Mouse (Mus musculus) midbrain, embryonic 10.5 days (tissue): ENCODE measurements around the gene Pmel. TPM values are rescaled to one million over a fixed set of nuclear protein-coding genes. Genes with fewer than 3 reads are reported as not detected.
A peak's percentile ranks its signal among the peaks of the same experiment; 100 is the strongest.

Source experiments
- DNase-seq: peaks from one replicate; pipeline ENCODE4 v3.0.0-alpha.2; 2017; ENCODE audit warnings: low spot score
- H3K27ac ChIP-seq: fragments of 300-500 bp; sonication (generic); replicated peaks from 2 replicates; pipeline ENCODE4 v1.5.1; 2016; ENCODE audit warnings: mild to moderate bottlenecking
- H3K27me3 ChIP-seq: fragments of 300-500 bp; sonication (generic); 2 replicates; pipeline ENCODE4 v1.6.1; 2016; ENCODE audit warnings: low read depth, mild to moderate bottlenecking; ENCODE audit not compliant: poor library complexity, severe bottlenecking
- H3K36me3 ChIP-seq: fragments of 300-500 bp; sonication (generic); 2 replicates; pipeline ENCODE4 v1.6.1; 2016; ENCODE audit warnings: mild to moderate bottlenecking, moderate library complexity
- H3K4me1 ChIP-seq: fragments of 300-500 bp; sonication (generic); 2 replicates; pipeline ENCODE4 v1.6.1; 2016
- H3K4me3 ChIP-seq: fragments of 300-500 bp; sonication (generic); 2 replicates; pipeline ENCODE4 v1.5.1; 2016; ENCODE audit warnings: mild to moderate bottlenecking, moderate library complexity
- H3K9me3 ChIP-seq: fragments of 300-500 bp; sonication (generic); replicated peaks from 2 replicates; pipeline ENCODE4 v1.6.1; 2016; ENCODE audit warnings: mild to moderate bottlenecking
- WGBS: fragments of 180-500 bp; shearing (Covaris S2); methylation state at CpG from one replicate; pipeline ENCODE4 v1.1.7; 2016; 5-methylcytosine and 5-hydroxymethylcytosine counted together
- polyA plus RNA-seq: library from polyadenylated mRNA; unstranded; fragments of >200 nt; fragmentation: Nextera tagmentation; extraction: Ambion mirVana; gene quantifications from 2 replicates; pipeline ENCODE4 v1.2.1, GENCODE M21; 2016

Gene Pmel
- polyA plus RNA-seq: 3.9 and 6.7 TPM in 2 replicates

GRCm38 (mm10) chr10:128703895-128704294 lies at the start of gene Pmel:
Pmel (plus strand) TSS chr10:128704195.
- no peaks in the 10 kb centered on the region for H3K9me3 ChIP-seq
- 29% methylated on average over 4 of the region's 4 CpGs for WGBS
- peaks cover 47% of the 10 kb centered on the region for H3K36me3 ChIP-seq
- DNase-seq: no peak
- peaks cover 36% of the 10 kb centered on the region for H3K4me1 ChIP-seq
- H3K4me3 ChIP-seq: peak within 1 kb of the TSS; percentile 79
- peak within 1 kb of the TSS; percentile 90 for H3K27ac ChIP-seq
- no peaks in the 10 kb centered on the region for H3K27me3 ChIP-seq

DNA sequence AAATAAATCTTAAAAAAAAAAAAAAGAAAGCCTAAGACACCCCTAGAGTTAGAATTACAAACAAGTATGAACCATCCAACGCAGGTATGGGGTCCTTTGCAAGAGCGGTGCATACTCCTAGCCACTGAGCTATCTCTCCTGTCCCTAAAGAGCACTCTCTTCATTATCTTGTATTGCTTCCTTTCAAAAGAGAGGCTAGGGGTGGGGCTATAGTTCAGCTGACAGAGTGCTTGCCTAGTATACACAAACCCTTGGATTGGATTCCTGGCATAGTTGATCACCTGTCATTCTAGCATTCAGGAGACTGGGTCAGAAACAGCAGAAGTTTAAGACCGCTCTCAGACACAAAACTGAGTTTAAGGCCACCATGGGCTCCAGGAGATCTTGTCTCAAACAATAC lies 48.7 kb upstream of the Pmel start:
- Histone ChIP-seq H3K36me3 (no peaks in the 10 kb centered on the region), H3K27ac (no peak overlapping the region), H3K9me3 (no peaks in the 10 kb centered on the region), H3K4me3 (no peak overlapping the region), H3K27me3 (0 out of 2 replicates have a peak, but pooled peaks cover 3% of the 10 kb centered on the region), H3K4me1 (peaks cover 6% of the 10 kb centered on the region)
- 83% methylated on average over 3 of the region's 3 CpGs for WGBS
- DNase-seq: no peak

DNA sequence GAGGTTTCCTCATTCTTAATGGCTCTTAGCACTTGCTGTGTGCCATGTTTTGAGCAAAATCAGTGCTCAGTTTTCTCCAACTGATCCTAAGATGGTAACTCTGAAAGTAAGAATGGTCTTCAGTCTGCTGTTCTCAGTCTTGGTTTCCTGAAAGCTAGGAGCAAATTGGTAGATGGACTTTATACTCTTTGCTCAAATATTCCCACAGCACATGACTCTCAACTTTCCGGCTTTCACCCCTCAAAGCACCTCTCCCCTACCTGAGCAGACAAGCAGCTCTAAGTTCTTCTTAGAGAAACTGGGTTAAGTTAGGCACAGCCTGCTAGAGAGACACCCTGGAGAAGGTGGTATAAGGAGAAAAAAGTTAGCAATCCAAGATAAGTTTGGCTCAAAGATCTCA lies 47.3 kb upstream of the Pmel start:
- Histone ChIP-seq H3K27ac (no peak overlapping the region), H3K4me3 (no peak overlapping the region), H3K4me1 (peaks cover 6% of the 10 kb centered on the region), H3K27me3 (0 out of 2 replicates have a peak, but pooled peaks cover 3% of the 10 kb centered on the region), H3K36me3 (no peaks in the 10 kb centered on the region), H3K9me3 (no peaks in the 10 kb centered on the region)
- WGBS: 86% methylated on average over 1 of the region's 1 CpGs
- no peak for DNase-seq

DNA sequence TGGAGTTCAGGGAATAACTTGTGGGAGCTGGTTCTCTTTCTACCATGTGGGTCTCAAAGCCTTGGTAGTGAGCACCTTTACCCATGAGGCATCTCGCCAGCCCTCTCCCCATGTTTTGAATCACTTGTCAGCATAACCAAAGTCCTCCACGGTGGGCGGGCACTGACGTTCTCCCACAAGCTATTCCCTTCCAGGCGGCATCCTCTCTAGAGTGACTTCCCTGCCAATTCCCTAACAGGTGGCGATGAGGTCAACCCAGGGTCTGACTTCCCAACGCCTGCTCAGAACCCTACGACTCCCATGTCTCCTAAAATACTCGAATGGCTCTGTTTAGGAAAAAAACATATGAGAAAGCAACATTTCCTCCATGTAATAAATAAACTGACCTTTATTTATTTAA lies 46.2 kb upstream of the Pmel start:
- H3K27me3 ChIP-seq: 0 out of 2 replicates have a peak, but pooled peaks cover 3% of the 10 kb centered on the region
- 62% methylated on average over 9 of the region's 9 CpGs for WGBS
- no peak for DNase-seq
- H3K4me1 ChIP-seq: peaks cover 6% of the 10 kb centered on the region
- no peak overlapping the region for H3K27ac ChIP-seq
- H3K9me3 ChIP-seq: no peaks in the 10 kb centered on the region
- no peaks in the 10 kb centered on the region for H3K36me3 ChIP-seq
- H3K4me3 ChIP-seq: no peak overlapping the region

GRCm38 (mm10) chr10:128659490-128659889 lies 44.5 kb upstream of the Pmel start:
- Histone ChIP-seq H3K36me3 (no peaks in the 10 kb centered on the region), H3K9me3 (no peaks in the 10 kb centered on the region), H3K27me3 (0 out of 2 replicates have a peak, but pooled peaks cover 3% of the 10 kb centered on the region), H3K4me1 (peaks cover 6% of the 10 kb centered on the region), H3K27ac (0 out of 2 replicates have a peak overlapping the region, but pooled peaks have one; percentile 13), H3K4me3 (no peak overlapping the region)
- no peak for DNase-seq
- WGBS: 46% methylated on average over 9 of the region's 9 CpGs

GRCm38 (mm10) chr10:128662465-128662864 lies 41.5 kb upstream of the Pmel start:
- no peak for DNase-seq
- Histone ChIP-seq H3K27ac (no peak overlapping the region), H3K4me3 (no peak overlapping the region), H3K27me3 (0 out of 2 replicates have a peak, but pooled peaks cover 3% of the 10 kb centered on the region), H3K4me1 (peaks cover 6% of the 10 kb centered on the region; the same call in 1 of the 2 replicates), H3K36me3 (no peaks in the 10 kb centered on the region), H3K9me3 (no peaks in the 10 kb centered on the region)

DNA sequence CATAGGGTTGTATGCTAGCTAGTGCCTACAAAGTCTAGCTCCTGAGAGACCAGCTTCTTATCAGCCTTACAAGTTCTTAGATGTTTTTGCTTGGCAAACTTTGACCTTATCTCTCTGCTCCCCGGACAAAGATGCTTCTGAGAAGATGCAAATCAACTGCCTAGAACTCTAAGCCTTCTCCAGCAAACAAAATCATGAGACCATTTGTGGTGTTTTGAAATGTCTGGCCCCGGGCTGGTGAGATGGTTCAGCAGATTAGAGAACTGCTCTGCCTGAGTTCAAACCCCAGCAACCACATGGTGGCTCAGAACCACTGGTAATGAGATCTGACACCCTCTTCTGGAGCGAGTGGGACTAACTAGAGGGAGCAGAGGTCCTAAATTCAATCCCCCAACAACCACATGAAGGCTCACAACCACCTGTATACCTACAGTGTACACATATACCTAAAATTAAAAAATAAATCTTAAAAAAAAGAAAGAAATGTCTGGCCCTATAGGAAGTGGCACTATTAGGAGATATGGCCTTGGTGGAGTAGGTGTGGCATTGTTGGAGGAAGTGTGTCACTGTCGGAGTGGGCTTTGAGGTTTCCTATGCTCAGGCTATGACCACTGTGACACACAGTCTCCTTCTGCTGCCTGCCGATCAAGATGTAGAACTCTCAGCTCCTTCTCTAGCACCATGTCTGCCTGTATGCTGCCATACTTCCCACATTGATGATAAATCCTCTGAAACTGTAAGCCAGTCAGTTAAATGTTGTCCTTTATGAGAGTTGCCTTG lies 40.4 kb upstream of the Pmel start:
- Histone ChIP-seq H3K4me3 (no peak overlapping the region), H3K4me1 (peaks cover 10% of the 10 kb centered on the region), H3K9me3 (no peaks in the 10 kb centered on the region), H3K27me3 (0 out of 2 replicates have a peak, but pooled peaks cover 3% of the 10 kb centered on the region), H3K27ac (no peak overlapping the region), H3K36me3 (no peaks in the 10 kb centered on the region)
- WGBS: 73% methylated on average over 5 of the region's 5 CpGs
- DNase-seq: no peak

DNA sequence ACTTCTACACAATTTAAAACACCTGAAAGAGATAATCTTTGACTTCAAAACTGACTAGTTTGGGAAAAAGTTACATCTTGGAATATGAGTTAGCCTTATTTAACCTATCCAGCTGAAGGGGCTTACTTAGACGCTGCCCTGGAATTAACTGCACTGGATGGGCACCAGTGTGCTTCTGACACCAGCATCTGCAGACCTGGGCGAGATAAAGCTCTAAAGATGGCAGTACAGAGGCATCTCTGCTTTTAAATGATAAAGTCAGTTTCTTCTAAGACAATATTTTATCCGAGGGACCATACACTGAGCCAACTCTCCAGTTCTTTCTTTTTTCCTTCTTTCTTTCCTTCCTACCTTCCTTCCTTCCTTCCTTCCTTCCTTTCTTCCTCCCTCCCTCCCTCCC lies 39.2 kb upstream of the Pmel start:
- no peak for DNase-seq
- Histone ChIP-seq H3K9me3 (no peaks in the 10 kb centered on the region), H3K4me1 (peaks cover 14% of the 10 kb centered on the region), H3K27ac (no peak overlapping the region), H3K4me3 (no peak overlapping the region), H3K27me3 (peaks cover 2% of the 10 kb centered on the region; the same call in 1 of the 2 replicates), H3K36me3 (no peaks in the 10 kb centered on the region)
- 78% methylated on average over 3 of the region's 3 CpGs for WGBS

- 84% methylated on average over 3 of the region's 3 CpGs for WGBS
- DNase-seq: no peak
- no peak overlapping the region for H3K27ac ChIP-seq
Observed at GRCm38 (mm10) chr10:128665307-128665706, 38.7 kb upstream of the Pmel start.

DNA sequence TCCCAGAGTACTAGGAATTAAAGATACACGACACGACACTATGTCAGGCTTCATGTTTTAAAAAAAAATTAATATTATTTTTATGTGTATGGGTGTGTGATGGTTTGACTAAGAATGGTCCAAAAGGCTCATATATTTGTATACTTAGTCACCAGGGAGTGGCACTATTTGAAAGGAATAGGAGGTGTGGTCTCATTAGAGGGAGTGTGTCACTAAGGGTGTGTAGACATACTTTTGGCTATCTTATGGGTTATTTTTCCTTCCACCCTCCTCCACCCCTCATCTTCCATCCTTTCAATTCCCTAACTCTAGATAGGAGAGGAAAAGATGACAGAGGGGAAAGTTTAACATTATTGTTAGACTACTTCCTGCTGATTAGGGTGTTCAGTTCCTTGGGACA lies 38.2 kb upstream of the Pmel start:
- Histone ChIP-seq H3K27ac (no peak overlapping the region), H3K9me3 (no peaks in the 10 kb centered on the region), H3K36me3 (0 out of 2 replicates have a peak, but pooled peaks cover under 1% of the 10 kb centered on the region), H3K4me3 (no peak overlapping the region), H3K27me3 (peaks cover 12% of the 10 kb centered on the region), H3K4me1 (peaks cover 14% of the 10 kb centered on the region)
- 91% methylated on average over 2 of the region's 2 CpGs for WGBS
- DNase-seq: no peak

More at GRCm38 (mm10) chr10:128665307-128665706, 38.7 kb upstream of the Pmel start:
- peaks cover 7% of the 10 kb centered on the region for H3K27me3 ChIP-seq
- H3K36me3 ChIP-seq: no peaks in the 10 kb centered on the region
- H3K4me1 ChIP-seq: peaks cover 14% of the 10 kb centered on the region
- H3K4me3 ChIP-seq: no peak overlapping the region
- no peaks in the 10 kb centered on the region for H3K9me3 ChIP-seq

- peaks cover 32% of the 10 kb centered on the region for H3K4me1 ChIP-seq
- H3K27ac ChIP-seq: peak overlapping the region; percentile 86
- peak overlapping the region; percentile 76 for H3K4me3 ChIP-seq
- peaks cover 34% of the 10 kb centered on the region for H3K27me3 ChIP-seq
- WGBS: under 1% methylated on average over 42 of the region's 42 CpGs
- H3K9me3 ChIP-seq: no peaks in the 10 kb centered on the region
- peak; percentile 59 for DNase-seq
- H3K36me3 ChIP-seq: peaks cover 4% of the 10 kb centered on the region; the same call in 1 of the 2 replicates
Observed at GRCm38 (mm10) chr10:128668790-128669672, 35.0 kb upstream of the Pmel start.

DNA sequence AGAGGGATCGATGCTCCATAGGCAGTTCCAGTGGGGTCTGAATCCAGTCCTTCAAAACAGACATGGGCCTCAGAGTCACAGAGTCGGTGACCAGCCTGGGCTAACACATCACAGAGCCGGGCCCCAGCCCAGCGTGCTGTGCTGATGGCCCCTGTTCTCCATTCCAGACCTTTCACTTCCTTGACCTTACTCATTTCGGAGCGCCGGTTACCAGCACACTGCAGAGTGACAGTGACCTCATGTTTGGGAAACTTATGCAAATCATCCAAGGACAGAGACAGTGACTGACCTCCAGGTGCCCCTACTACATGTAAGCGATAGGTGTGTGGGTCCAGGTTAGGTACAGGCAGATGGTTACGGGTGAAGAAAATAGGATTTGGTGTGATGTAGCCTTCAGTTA lies 32.8 kb upstream of the Pmel start:
- H3K36me3 ChIP-seq: peaks cover 4% of the 10 kb centered on the region; the same call in 1 of the 2 replicates
- H3K9me3 ChIP-seq: no peaks in the 10 kb centered on the region
- 92% methylated on average over 9 of the region's 9 CpGs for WGBS
- DNase-seq: no peak
- H3K4me3 ChIP-seq: no peak overlapping the region
- no peak overlapping the region for H3K27ac ChIP-seq
- H3K27me3 ChIP-seq: peaks cover 34% of the 10 kb centered on the region
- H3K4me1 ChIP-seq: peaks cover 37% of the 10 kb centered on the region
